Mouse (Mus musculus) splenic B cell, adult 2 months (primary cell): ENCODE measurements around the gene Rab28.
"Not testable (repeated sequence)": the region's sequence is repeated elsewhere in the genome, so short reads cannot be mapped to it uniquely, and the experiment has no call there.

ENCODE experiments used
- DNase-seq: peaks from one replicate; pipeline ENCODE4 v3.0.0-alpha.2; 2011; ENCODE audit warnings: low read depth, low spot score
- H3K27me3 ChIP-seq: 2 replicates; pipeline ENCODE4 v1.6.1; 2012; ENCODE audit warnings: mild to moderate bottlenecking, low read length, moderate library complexity, mixed read lengths; ENCODE audit not compliant: control insufficient read depth, poor library complexity, insufficient read depth, severe bottlenecking
- H3K36me3 ChIP-seq: 2 replicates; pipeline ENCODE4 v1.6.1; 2012; ENCODE audit warnings: mild to moderate bottlenecking, low read length, moderate library complexity, mixed read lengths; ENCODE audit not compliant: control insufficient read depth, poor library complexity, insufficient read depth, severe bottlenecking

Rab28 gene

DNA sequence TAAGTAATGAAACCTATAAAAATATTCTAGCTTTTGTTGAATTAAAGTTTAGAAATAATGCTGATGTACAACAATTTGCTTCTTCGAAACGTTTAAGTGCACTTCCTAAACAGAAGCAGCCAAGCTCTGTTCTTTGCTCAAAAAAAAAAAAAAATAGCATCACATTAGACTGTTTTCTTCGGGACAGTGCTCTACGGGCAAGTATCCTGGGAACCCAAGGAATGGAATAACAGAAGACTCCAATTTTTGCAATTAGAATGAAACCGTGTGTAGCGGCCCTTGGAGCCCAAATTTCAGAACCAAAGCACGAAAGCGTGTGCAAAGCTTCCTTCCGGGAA, 1.2 kb downstream of the Rab28 start:
- H3K27me3 ChIP-seq, result no peaks in the 10 kb centered on the region; the same call in 1 of the 2 replicates
- DNase-seq, result no peak

GRCm38 (mm10) chr5:41701085-41701484, 6.9 kb downstream of the Rab28 start:
- not testable (repeated sequence) for H3K36me3 ChIP-seq, H3K27me3 ChIP-seq
- peak; percentile 6 for DNase-seq

More for the DNA sequence above, 1.2 kb downstream of the Rab28 start:
- H3K36me3 ChIP-seq, result 0 out of 2 replicates have a peak, but pooled peaks cover 2% of the 10 kb centered on the region

DNA sequence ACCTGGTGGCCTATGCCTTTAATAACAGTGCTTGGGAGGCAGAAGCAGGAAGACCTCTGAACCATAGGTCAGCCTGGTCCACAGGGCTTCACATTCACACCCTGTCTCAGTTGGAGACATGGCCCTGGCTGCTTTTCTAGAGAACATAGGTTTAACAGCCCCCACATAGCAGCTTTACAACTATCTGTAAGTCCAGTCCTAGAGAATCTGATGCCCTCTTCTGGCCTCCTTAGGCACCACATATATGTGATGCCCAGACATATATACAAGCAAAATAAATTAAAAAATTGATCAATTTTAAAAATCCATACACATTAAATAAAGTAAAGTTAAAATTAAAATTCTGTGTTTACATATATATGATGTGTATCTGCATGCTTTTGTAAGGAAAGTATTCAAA, 10.0 kb downstream of the Rab28 start:
- DNase-seq, result peak; percentile 27
- Histone ChIP-seq H3K27me3 (no peaks in the 10 kb centered on the region), H3K36me3 (0 out of 2 replicates have a peak, but pooled peaks cover 2% of the 10 kb centered on the region)

DNA sequence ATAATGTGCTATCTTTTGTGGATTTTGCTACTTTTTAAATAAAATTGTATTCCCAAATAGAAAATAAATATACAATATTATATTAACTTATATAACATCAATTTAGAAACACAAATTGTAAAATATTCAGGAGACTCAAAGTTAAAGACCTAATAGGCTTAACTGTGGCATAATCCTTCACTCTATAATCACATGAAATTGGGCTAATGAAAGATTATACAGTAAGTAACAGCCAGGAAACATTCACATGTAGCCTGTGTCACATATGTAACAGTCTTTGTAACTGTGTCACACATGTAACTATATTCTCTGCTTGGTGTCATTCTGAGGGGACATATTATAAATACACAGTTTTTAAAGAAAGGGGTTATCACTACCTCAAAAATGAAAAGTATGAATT, 22.9 kb downstream of the Rab28 start:
- DNase-seq, result no peak
- H3K36me3 ChIP-seq, result no peaks in the 10 kb centered on the region
- H3K27me3 ChIP-seq, result no peaks in the 10 kb centered on the region

DNA sequence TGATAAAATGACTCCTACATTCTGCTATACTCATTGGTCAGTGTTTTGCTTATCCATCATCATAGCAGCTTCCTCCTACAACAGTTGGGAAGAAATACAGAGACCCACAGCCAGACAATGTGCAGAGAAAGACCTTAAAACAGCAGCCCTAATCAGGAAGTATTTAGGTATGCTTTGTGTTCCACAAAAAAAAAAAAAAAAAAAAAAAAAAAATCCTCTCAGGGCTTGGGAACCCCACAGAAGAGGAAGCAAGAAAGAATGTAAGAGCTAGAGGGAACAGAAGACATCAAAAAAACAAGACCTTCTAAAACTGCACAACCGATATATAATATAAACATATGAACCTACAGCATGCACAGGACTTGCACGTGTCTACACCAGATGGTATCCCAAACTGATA, 24.0 kb downstream of the Rab28 start:
- H3K36me3 ChIP-seq, result no peaks in the 10 kb centered on the region
- H3K27me3 ChIP-seq, result no peaks in the 10 kb centered on the region
- DNase-seq, result no peak

DNA sequence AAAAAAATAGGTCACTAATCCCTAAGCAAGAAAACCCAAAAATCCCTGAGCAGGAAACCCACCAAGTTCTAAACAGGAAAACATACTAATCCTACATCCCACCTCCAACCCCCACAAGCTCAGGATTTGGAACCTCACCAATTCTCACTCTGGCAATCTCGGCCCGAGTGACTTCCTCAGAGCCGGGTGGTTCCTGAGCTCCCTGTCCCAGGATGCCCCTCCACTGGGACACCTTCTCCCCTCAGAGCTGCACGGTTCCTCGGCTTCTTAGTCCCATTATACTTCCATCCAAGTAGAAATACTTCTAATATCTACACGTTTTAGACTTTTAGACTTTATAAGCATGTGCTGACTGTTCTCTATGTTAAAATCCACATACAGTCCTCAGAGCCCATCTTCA, 41.9 kb downstream of the Rab28 start:
- no peak for DNase-seq
- no peaks in the 10 kb centered on the region for H3K27me3 ChIP-seq
- no peaks in the 10 kb centered on the region for H3K36me3 ChIP-seq

GRCm38 (mm10) chr5:41636793-41637192, 71.2 kb downstream of the Rab28 start:
- Histone ChIP-seq H3K36me3 (no peaks in the 10 kb centered on the region), H3K27me3 (no peaks in the 10 kb centered on the region)
- no peak for DNase-seq

DNA sequence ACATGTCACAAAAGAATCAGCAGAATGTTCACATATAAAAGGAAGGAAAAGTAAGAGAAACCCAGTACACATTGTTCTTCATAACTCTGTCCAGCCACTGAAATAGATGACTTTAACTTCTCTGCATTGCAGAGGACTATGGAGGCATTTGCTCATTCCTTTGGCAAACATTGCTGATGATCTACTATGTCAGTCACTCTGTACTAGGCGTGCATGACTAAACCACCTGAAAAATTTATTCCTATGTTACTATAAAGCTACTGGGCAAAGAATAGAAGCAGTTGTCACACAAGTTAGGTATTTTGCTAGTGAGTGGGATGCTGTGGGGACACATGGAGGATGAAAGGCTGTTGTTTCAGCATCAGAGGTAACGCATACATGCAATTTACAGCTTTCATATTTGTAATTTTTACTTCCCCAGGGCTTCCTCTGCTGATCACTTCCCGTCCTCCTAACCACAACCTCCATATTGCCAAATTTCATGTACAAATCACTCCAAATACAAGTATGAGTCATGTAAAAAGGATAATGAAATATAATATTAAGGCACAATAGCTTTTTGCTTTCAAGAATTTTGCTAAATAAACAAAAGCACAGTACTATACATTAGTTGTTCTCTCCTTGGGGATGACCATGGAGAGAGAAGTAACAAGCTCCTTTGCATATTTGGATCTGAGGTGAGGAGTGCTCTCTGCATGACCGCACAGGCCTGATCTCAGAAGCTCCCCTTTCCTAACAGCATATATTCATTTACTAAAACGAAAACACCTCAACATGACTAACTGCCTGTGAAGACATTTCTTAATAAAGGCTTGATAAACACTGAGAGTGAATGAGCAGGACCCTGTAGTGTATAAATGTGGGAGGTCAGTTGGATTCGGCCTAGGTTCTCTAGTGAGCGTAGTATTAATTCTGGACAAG, 80.5 kb downstream of the Rab28 start:
- Histone ChIP-seq H3K36me3 (no peaks in the 10 kb centered on the region), H3K27me3 (no peaks in the 10 kb centered on the region)
- no peak for DNase-seq

DNA sequence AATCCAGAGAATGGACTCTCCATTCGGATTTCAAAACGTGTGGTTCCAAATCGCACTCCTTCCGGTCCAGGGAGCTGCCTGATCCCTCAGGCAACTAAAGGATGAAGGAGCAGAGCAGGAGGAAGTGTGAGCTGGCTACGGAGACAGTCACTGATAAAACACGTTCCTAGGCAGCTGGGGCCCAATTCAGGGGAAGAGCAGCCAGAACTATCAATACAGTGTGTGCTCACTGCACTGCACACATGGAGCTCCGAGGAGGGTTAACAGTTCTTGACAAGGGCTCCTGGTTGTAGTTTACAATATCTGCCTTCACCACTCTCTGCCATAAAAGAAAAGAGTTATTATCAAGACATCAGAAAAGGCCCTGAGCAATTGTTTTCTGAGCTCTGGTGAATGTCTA, 82.4 kb downstream of the Rab28 start:
- Histone ChIP-seq H3K27me3 (no peaks in the 10 kb centered on the region), H3K36me3 (no peaks in the 10 kb centered on the region)
- no peak for DNase-seq

DNA sequence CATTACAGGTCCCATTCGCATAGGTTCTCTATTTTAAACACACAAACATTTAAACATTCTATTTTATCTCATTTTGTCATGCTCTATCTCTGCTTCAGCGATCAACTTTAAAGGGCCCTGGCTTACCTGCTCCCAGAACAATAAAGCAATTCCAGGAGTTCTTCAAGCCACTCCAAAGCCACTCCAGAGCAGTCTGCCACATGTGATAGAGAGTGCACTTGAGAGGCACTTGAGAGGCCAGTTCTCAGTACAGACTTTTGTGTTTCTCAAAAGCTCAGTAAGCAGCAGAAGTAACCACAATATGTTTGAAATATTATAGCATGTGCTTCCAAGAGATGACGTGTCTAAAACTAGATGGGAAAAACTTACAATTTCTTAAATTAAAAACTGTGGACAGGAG, 86.2 kb downstream of the Rab28 start:
- Histone ChIP-seq H3K27me3 (no peaks in the 10 kb centered on the region), H3K36me3 (no peaks in the 10 kb centered on the region)
- DNase-seq, result no peak

- no peaks in the 10 kb centered on the region for H3K36me3 ChIP-seq
- no peaks in the 10 kb centered on the region for H3K27me3 ChIP-seq
- no peak for DNase-seq
Measured at GRCm38 (mm10) chr5:41618966-41619365, 89.0 kb downstream of the Rab28 start.

- no peak for DNase-seq
- no peaks in the 10 kb centered on the region for H3K27me3 ChIP-seq
- no peaks in the 10 kb centered on the region for H3K36me3 ChIP-seq
Measured at GRCm38 (mm10) chr5:41610447-41611030, 97.4 kb downstream of the Rab28 start.

DNA sequence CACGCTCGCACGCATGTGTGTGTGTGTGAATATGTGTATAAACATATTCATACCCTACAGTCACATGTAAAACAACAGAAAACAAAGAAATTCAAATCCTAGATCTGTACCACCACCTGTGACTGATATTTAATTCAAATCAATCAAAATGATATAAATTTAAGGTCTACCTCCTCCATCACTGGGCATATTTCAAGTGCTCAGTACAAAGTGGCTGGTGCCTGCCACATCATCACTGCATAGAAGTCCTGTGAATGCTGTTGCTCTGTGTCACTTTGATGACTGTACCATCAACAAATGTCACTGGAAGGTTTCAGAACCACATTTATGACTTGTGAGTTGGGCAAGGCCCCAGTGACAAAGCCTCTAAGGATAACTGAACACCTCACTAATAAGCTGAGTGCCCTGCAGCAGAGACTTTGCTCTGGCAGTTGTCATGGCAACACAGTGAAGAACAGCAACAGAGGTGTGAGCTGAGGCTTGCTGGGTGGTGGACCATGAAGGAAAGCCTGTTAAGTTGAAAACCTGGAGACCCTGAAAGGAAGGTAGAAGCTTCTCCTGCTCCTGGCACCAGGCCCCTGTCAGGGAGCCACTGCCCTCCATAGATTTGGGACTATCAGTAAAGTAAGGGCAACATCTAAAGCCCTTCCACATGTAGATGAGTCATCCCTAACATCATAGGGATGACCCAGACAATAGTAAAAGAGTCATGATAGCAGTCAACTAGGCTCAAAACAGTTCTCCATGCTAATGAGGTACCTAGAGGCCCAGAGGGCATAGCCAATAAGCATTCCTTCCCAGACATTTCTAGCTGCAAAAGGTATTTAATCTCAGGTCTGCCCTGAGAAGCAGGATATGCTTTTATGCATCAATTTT, 111.5 kb downstream of the Rab28 start:
- DNase-seq, result no peak
- Histone ChIP-seq H3K36me3 (no peaks in the 10 kb centered on the region), H3K27me3 (no peaks in the 10 kb centered on the region)

- no peaks in the 10 kb centered on the region for H3K27me3 ChIP-seq
- H3K36me3 ChIP-seq, result no peaks in the 10 kb centered on the region
- DNase-seq, result no peak
Measured at GRCm38 (mm10) chr5:41595199-41595598, 112.8 kb downstream of the Rab28 start.

GRCm38 (mm10) chr5:41578051-41578450, 129.9 kb downstream of the Rab28 start:
- H3K36me3 ChIP-seq, result no peaks in the 10 kb centered on the region
- no peaks in the 10 kb centered on the region for H3K27me3 ChIP-seq
- DNase-seq, result no peak
